Mouse (Mus musculus) limb, embryonic 14.5 days (tissue): ENCODE results near the gene Kif3b. TPM values are rescaled to one million over a fixed set of nuclear protein-coding genes. Genes with fewer than 3 reads are reported as not detected.
"Not testable (repeated sequence)": the region's sequence is repeated elsewhere in the genome, so short reads cannot be mapped to it uniquely, and the experiment has no call there.

Experiments used
- ATAC-seq: fragments of 200-750 bp; cut with Nextera tagmentation; 2 replicates; pipeline ENCODE4 v1.8.0; 2017; ENCODE audit warnings: low read depth, moderate number of reproducible peaks, moderate TSS enrichment; ENCODE audit not compliant: low FRiP score
- DNase-seq: peaks from one replicate; pipeline ENCODE4 v3.0.0-alpha.2; 2015; ENCODE audit warnings: low spot score
- H3K27ac ChIP-seq: fragments of 300-500 bp; sonication (generic); replicated peaks from 2 replicates; pipeline ENCODE4 v1.5.1; 2014; ENCODE audit warnings: low read depth, mild to moderate bottlenecking, low read length, moderate library complexity, mixed read lengths
- H3K27me3 ChIP-seq: fragments of 300-500 bp; sonication (generic); 2 replicates; pipeline ENCODE4 v1.6.1; 2014; ENCODE audit warnings: low read length, mixed read lengths; ENCODE audit not compliant: control insufficient read depth, insufficient read depth
- H3K36me3 ChIP-seq: fragments of 300-500 bp; sonication (generic); 2 replicates; pipeline ENCODE4 v1.6.1; 2014; ENCODE audit warnings: mild to moderate bottlenecking, low read length, moderate library complexity, mixed read lengths; ENCODE audit not compliant: control insufficient read depth, insufficient read depth
- H3K4me1 ChIP-seq: fragments of 300-500 bp; sonication (generic); 2 replicates; pipeline ENCODE4 v1.6.1; 2014; ENCODE audit warnings: antibody characterized with exemption, low read length, mixed read lengths; ENCODE audit not compliant: control insufficient read depth, insufficient read depth
- H3K4me2 ChIP-seq: fragments of 300-500 bp; sonication (generic); replicated peaks from 2 replicates; pipeline ENCODE4 v1.6.1; 2014; ENCODE audit warnings: low read depth, mild to moderate bottlenecking, low read length, moderate library complexity; ENCODE audit not compliant: severe bottlenecking
- H3K4me3 ChIP-seq: fragments of 300-500 bp; sonication (generic); replicated peaks from 2 replicates; pipeline ENCODE4 v1.5.1; 2014; ENCODE audit warnings: low read length
- H3K9ac ChIP-seq: fragments of 300-500 bp; sonication (generic); 2 replicates; pipeline ENCODE4 v1.6.1; 2014; ENCODE audit warnings: mild to moderate bottlenecking, low read depth, low read length, moderate library complexity; ENCODE audit not compliant: severe bottlenecking
- H3K9me3 ChIP-seq: fragments of 300-500 bp; sonication (generic); 2 replicates; pipeline ENCODE4 v1.6.1; 2016; ENCODE audit warnings: low read length; ENCODE audit not compliant: control insufficient read depth
- POLR2A ChIP-seq: fragments of 200-500 bp; IDR thresholded peaks from 2 replicates; pipeline ENCODE4 v1.8.0; 2012; ENCODE audit warnings: inconsistent platforms, mild to moderate bottlenecking, moderate library complexity, borderline replicate concordance; ENCODE audit not compliant: insufficient read depth, insufficient read length; ENCODE audit errors: extremely low read depth
- WGBS: fragments of 180-500 bp; shearing (Covaris S2); extraction: QIAGEN DNeasy Blood & Tissue Kit; methylation state at CpG from one replicate; pipeline ENCODE4 v1.1.7; 2014; 5-methylcytosine and 5-hydroxymethylcytosine counted together
- polyA plus RNA-seq, 2 experiments: library from polyadenylated mRNA; depleted of rRNA in 1 of 2; stranded (reverse) in 1 of 2; unstranded in 1 of 2; fragments of >200 nt; fragmentation: Nextera tagmentation in 1 of 2; extraction: Ambion mirVana in 1 of 2; gene quantifications; 2 replicates each; pipeline versions ENCODE4 v1.2.1 to v1.2.3; 2012 to 2014

The Kif3b gene
- polyA plus RNA-seq, 2 experiments, result 4.7 to 11.5 TPM

- Histone ChIP-seq H3K9me3 (no peaks in the 10 kb centered on the region), H3K27ac (no peak overlapping the region), H3K36me3 (peaks cover 71% of the 10 kb centered on the region), H3K4me2 (no peak overlapping the region), H3K9ac (no peak overlapping the region), H3K27me3 (no peaks in the 10 kb centered on the region), H3K4me1 (peaks cover 8% of the 10 kb centered on the region; the same call in 1 of the 2 replicates), H3K4me3 (no peak overlapping the region)
- ATAC-seq (no peak), DNase-seq (no peak)
- TF ChIP-seq POLR2A, result no peak
- WGBS, result 81% methylated on average over 2 of the region's 2 CpGs
These were observed 63.4 kb downstream of the Kif3b start for GRCm38 (mm10) chr2:153354648-153355047.

DNA sequence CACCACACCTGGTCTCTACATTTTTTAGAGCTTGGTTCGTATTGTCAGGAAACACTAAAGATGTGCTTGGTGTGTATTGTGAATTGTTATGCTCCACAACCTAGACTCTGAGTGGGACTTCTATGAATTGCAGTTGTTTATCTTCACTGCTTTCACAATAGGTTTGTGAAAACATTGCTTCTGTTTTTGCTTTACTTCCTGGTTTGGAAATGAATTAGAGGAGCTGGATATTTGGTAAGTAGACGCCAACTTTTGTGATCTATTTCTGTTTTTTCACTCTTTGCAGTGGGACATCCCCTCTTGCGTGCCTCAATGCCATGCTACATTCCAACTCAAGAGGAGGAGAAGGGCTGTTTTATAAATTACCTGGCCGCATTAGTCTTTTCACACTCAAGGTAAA lies 65.6 kb downstream of the Kif3b start:
- H3K27ac ChIP-seq, result no peak overlapping the region
- no peak overlapping the region for H3K4me2 ChIP-seq
- H3K4me1 ChIP-seq, result no peaks in the 10 kb centered on the region
- no peak overlapping the region for H3K9ac ChIP-seq
- 94% methylated on average over 4 of the region's 4 CpGs for WGBS
- peaks cover 86% of the 10 kb centered on the region for H3K36me3 ChIP-seq
- ATAC-seq (no peak), DNase-seq (no peak)
- no peaks in the 10 kb centered on the region for H3K27me3 ChIP-seq
- no peak overlapping the region for H3K4me3 ChIP-seq
- no peaks in the 10 kb centered on the region for H3K9me3 ChIP-seq
- no peak for TF ChIP-seq POLR2A

DNA sequence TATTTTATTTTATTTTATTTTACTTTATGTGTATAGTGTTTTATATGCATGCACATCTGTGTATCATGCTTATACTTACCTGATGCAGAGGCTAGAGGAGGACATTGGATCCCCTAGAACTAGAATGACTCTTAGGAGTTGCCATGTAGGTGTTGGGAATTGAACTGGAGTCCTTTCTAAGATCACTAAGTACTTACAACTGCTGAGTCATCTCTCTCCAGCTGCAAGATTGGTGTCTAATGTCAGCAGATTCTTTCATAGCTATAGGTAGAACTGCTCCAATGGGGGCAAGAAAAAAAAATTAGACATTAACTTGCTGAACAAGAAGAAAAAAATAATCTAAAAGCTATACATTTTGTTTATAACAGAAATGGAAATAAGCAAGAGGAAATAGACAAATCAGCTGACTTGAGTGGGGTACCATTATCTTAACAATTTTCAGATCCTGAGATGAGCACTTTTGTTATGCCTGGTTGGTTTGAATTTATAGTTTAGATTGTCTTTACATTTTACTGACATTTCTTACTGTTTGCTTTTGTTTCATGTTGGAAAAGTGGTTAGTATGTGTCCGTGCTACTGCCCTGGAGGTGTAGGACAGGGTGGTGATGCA lies 70.0 kb downstream of the Kif3b start:
- Histone ChIP-seq H3K4me2 (no peak overlapping the region), H3K9ac (no peak overlapping the region), H3K27me3 (no peaks in the 10 kb centered on the region), H3K4me3 (no peak overlapping the region), H3K27ac (no peak overlapping the region), H3K4me1 (no peaks in the 10 kb centered on the region), H3K9me3 (no peaks in the 10 kb centered on the region), H3K36me3 (peaks cover 79% of the 10 kb centered on the region)
- no peak for TF ChIP-seq POLR2A
- ATAC-seq, result no peak
- no peak for DNase-seq
- 90% methylated on average over 1 of the region's 1 CpGs for WGBS

GRCm38 (mm10) chr2:153364531-153364930 lies 73.3 kb downstream of the Kif3b start:
- H3K36me3 ChIP-seq, result peaks cover 78% of the 10 kb centered on the region

GRCm38 (mm10) chr2:153370871-153371270 lies 79.7 kb downstream of the Kif3b start:
- Histone ChIP-seq H3K4me3 (no peak overlapping the region), H3K27me3 (no peaks in the 10 kb centered on the region), H3K9ac (no peak overlapping the region), H3K9me3 (no peaks in the 10 kb centered on the region), H3K4me1 (no peaks in the 10 kb centered on the region), H3K4me2 (no peak overlapping the region), H3K27ac (no peak overlapping the region), H3K36me3 (peaks cover 46% of the 10 kb centered on the region)
- no peak for TF ChIP-seq POLR2A
- DNase-seq (no peak), ATAC-seq (no peak)

More at GRCm38 (mm10) chr2:153364531-153364930, 73.3 kb downstream of the Kif3b start:
- H3K27ac ChIP-seq, H3K9ac ChIP-seq, H3K4me2 ChIP-seq, ATAC-seq, H3K27me3 ChIP-seq, DNase-seq, H3K4me3 ChIP-seq, H3K4me1 ChIP-seq, H3K9me3 ChIP-seq: not testable (repeated sequence)
- 91% methylated on average over 14 of the region's 14 CpGs for WGBS

GRCm38 (mm10) chr2:153375380-153375779 lies 84.2 kb downstream of the Kif3b start:
- ATAC-seq (no peak), DNase-seq (no peak)
- H3K4me1 ChIP-seq, result no peaks in the 10 kb centered on the region
- 89% methylated on average over 2 of the region's 2 CpGs for WGBS
- no peak for TF ChIP-seq POLR2A
- no peak overlapping the region for H3K9ac ChIP-seq
- no peak overlapping the region for H3K27ac ChIP-seq
- H3K4me2 ChIP-seq, result no peak overlapping the region
- peaks cover 33% of the 10 kb centered on the region for H3K36me3 ChIP-seq
- no peak overlapping the region for H3K4me3 ChIP-seq
- H3K27me3 ChIP-seq, result no peaks in the 10 kb centered on the region
- no peaks in the 10 kb centered on the region for H3K9me3 ChIP-seq
